Mouse (Mus musculus) heart, adult 2 months (tissue): Measurements from ENCODE around the gene Fbxo39. TPM values are rescaled to one million over a fixed set of nuclear protein-coding genes. Genes with fewer than 3 reads are reported as not detected.
A peak's percentile ranks its signal among the peaks of the same experiment; 100 is the strongest.

Experiments used
- DNase-seq, 2 experiments: peaks; one replicate each; pipeline ENCODE4 v3.0.0; 2021
- H3K27ac ChIP-seq: fragments of 200-600 bp; 2 replicates; pipeline ENCODE4 v1.8.1; 2022
- H3K27me3 ChIP-seq: fragments of 200-500 bp; 2 replicates; pipeline ENCODE4 v1.6.1; 2012; ENCODE audit warnings: mild to moderate bottlenecking, low read length, inconsistent platforms, mixed read lengths; ENCODE audit not compliant: control insufficient read depth, insufficient read depth
- H3K36me3 ChIP-seq: fragments of 200-500 bp; 2 replicates; pipeline ENCODE4 v1.6.1; 2012; ENCODE audit warnings: low read length, inconsistent platforms; ENCODE audit not compliant: control insufficient read depth, insufficient read depth
- H3K4me1 ChIP-seq: fragments of 200-500 bp; 2 replicates; pipeline ENCODE4 v1.6.1; 2011; ENCODE audit warnings: low read length; ENCODE audit not compliant: control insufficient read depth, insufficient read depth
- H3K4me3 ChIP-seq: fragments of 200-600 bp; 2 replicates; pipeline ENCODE4 v1.8.1; 2022
- H3K79me2 ChIP-seq: fragments of 200-500 bp; replicated peaks from 2 replicates; pipeline ENCODE4 v1.6.1; 2012; ENCODE audit warnings: mild to moderate bottlenecking, inconsistent platforms, low read length, moderate library complexity, mixed read lengths; ENCODE audit not compliant: control insufficient read depth, insufficient read depth
- H3K9ac ChIP-seq: fragments of 200-500 bp; 2 replicates; pipeline ENCODE4 v1.6.1; 2012; ENCODE audit warnings: low read depth, mild to moderate bottlenecking, control low read depth, inconsistent platforms, low read length, mixed read lengths
- CTCF ChIP-seq: fragments of 200-600 bp; IDR thresholded peaks from 2 replicates; pipeline ENCODE4 v1.8.1; 2022; ENCODE audit warnings: antibody characterized with exemption, mild to moderate bottlenecking, moderate library complexity
- EP300 ChIP-seq: fragments of 200-500 bp; IDR thresholded peaks from 2 replicates; pipeline ENCODE4 v1.6.1; 2011; ENCODE audit warnings: low read depth, low read length, control low read depth; ENCODE audit not compliant: insufficient read depth
- POLR2A ChIP-seq: fragments of 200-500 bp; IDR thresholded peaks from 2 replicates; pipeline ENCODE4 v1.6.1; 2011; ENCODE audit warnings: mild to moderate bottlenecking, low read depth, low read length, control low read depth; ENCODE audit not compliant: insufficient read depth
- WGBS: fragments of 180-500 bp; shearing (Covaris S2); methylation state at CpG from one replicate; pipeline ENCODE4 v1.1.7; 2018; 5-methylcytosine and 5-hydroxymethylcytosine counted together
- intact Hi-C: fragments of 180-260 bp; cut with DNase I; formaldehyde crosslinking; loops from one replicate; pipeline ENCODE4 v1.15.1; 2025
- polyA plus RNA-seq: library from polyadenylated mRNA; depleted of rRNA; stranded (reverse); fragments of >200 nt; gene quantifications from 2 replicates; pipeline ENCODE4 v1.2.3, GENCODE M21; 2012; rRNA removed
- total RNA-seq, 2 experiments: library from RNA; stranded (reverse); gene quantifications; 2 replicates each; pipeline ENCODE4 v1.2.3; 2021

Gene Fbxo39
- total and polyA plus RNA-seq, 3 experiments, result 0.23 TPM; not detected in 2

DNA sequence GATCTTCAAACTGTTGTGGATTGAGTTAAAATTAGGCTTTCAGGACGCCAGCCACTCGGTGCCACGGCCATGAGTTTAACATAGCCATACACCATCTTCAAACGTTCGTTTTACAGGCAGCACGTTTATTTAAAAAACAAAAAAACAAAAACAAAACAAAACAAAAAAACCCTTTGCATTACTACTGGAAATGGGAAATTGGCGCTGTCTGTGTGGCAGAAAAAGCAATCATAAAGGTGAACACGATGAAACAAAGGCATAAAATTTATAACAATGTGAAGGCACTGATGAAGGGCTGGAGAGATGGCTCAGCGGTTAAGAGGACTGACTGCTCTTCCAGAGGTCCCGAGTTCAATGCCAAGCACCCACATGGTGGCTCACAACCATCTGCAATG, 48.1 kb downstream of the Fbxo39 start, which contains the start of gene Tekt1:
TSS of gene Tekt1 (minus strand) at position 96 of the 395 bp plus-strand sequence.
- no peak for DNase-seq
- TF ChIP-seq EP300, result no peak
- no peak for TF ChIP-seq CTCF
- no peak for TF ChIP-seq POLR2A
- Histone ChIP-seq H3K4me3 (peak within 1 kb of the TSS; percentile 28), H3K36me3 (no peaks in the 10 kb centered on the region), H3K9ac (peak within 1 kb of the TSS; percentile 2; the same call in 1 of the 2 replicates), H3K27ac (no peak within 1 kb of the TSS), H3K79me2 (no peaks in the 10 kb centered on the region), H3K27me3 (no peaks in the 10 kb centered on the region), H3K4me1 (peaks cover 1% of the 10 kb centered on the region; the same call in 1 of the 2 replicates)
- 36% methylated on average over 10 of the region's 10 CpGs for whole genome bisulfite sequencing
- intact Hi-C loops, result no loop called here

DNA sequence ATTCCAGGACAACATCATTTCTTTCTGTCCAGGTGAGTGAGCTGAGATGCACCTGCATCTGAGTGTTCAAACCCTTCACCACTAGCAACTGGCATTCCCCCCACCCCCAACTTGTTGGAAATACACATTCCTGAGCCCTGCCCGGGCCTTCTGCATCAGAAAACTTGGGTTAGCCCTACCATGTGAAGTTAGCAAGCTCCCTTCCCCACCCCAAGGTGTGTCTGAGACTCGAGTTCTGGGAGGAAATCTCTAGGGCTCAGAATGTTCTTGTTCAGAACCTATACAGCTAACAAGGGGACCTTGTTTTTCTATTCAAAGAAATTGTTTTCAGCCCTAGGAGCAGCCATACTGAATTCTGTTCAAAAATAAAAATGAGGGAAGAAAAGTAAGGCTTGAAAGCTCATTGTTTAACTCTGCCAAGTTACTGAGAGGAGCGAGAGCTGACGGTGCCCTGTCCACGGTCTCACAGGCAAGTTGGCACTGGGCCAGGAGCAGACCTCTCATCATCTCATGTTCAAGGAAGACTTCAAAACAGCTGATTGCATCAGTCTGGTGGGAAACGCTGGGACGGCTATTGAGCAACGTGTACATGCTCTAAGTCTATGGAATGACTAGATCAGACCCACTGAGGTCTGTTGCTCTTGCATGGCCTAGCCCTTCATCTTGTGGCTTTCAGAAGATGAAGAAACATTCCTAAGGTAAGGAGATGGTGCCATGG, 49.4 kb downstream of the Fbxo39 start:
- Histone ChIP-seq H3K36me3 (no peaks in the 10 kb centered on the region), H3K4me3 (no peak overlapping the region), H3K79me2 (no peaks in the 10 kb centered on the region), H3K4me1 (peaks cover 1% of the 10 kb centered on the region; the same call in 1 of the 2 replicates), H3K27ac (no peak overlapping the region), H3K9ac (no peak overlapping the region), H3K27me3 (no peaks in the 10 kb centered on the region)
- no peak for DNase-seq
- WGBS, result 65% methylated on average over 8 of the region's 8 CpGs
- TF ChIP-seq EP300 (no peak), POLR2A (no peak), CTCF (no peak)
- intact Hi-C loops, result no loop called here

DNA sequence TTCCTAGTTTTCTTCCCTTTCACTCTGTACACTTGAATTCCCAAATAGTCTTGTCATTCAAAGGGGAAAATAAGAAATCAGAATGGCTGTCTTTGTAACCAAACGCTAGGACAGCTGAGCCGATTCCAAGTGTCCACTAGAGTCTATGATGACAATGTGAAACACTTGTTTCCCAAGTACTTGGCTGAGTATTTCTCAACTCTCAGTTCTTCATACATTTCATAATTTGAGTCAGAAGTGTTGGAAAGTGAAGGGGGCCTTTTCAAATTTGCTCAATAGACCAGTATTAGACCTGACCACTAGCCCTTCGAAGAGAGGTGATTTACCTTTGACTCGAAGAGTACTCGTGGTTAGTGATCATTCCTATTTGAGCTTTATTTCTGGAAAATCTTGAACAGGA, 50.3 kb downstream of the Fbxo39 start:
- no peak for TF ChIP-seq CTCF
- no peak for TF ChIP-seq EP300
- TF ChIP-seq POLR2A, result no peak
- H3K4me1 ChIP-seq, result peaks cover 1% of the 10 kb centered on the region; the same call in 1 of the 2 replicates
- H3K27ac ChIP-seq, result no peak overlapping the region
- H3K27me3 ChIP-seq, result no peaks in the 10 kb centered on the region
- WGBS, result 95% methylated on average over 5 of the region's 5 CpGs
- DNase-seq, result no peak
- intact Hi-C loops, result no loop called here
- H3K79me2 ChIP-seq, result no peaks in the 10 kb centered on the region
- H3K36me3 ChIP-seq, result no peaks in the 10 kb centered on the region
- H3K4me3 ChIP-seq, result no peak overlapping the region
- no peak overlapping the region for H3K9ac ChIP-seq

DNA sequence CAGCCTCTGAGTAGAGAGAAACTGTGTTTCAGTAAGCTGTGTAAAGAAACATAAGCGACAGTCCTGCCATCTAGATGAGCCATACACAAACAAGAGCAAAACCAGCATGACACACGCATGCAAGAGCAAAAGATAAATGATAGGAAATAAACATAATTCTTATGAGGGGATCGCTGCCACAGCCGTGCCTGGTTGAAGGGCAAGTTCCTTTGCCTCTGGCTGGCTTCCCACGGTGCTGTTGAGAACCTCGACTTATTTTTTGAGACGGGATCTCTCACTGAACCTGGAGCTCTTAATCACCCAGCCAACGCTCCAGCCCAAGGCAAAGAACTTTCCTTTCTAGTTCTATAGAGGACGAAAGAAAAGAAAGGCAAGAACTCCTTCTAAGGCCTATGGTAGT, 51.9 kb downstream of the Fbxo39 start:
- Histone ChIP-seq H3K4me1 (peaks cover 4% of the 10 kb centered on the region; the same call in 1 of the 2 replicates), H3K27me3 (no peaks in the 10 kb centered on the region), H3K27ac (no peak overlapping the region), H3K9ac (no peak overlapping the region), H3K4me3 (no peak overlapping the region), H3K79me2 (no peaks in the 10 kb centered on the region), H3K36me3 (no peaks in the 10 kb centered on the region)
- TF ChIP-seq POLR2A (no peak), EP300 (no peak), CTCF (no peak)
- no peak for DNase-seq
- WGBS, result 83% methylated on average over 9 of the region's 9 CpGs
- intact Hi-C loops, result no loop called here

DNA sequence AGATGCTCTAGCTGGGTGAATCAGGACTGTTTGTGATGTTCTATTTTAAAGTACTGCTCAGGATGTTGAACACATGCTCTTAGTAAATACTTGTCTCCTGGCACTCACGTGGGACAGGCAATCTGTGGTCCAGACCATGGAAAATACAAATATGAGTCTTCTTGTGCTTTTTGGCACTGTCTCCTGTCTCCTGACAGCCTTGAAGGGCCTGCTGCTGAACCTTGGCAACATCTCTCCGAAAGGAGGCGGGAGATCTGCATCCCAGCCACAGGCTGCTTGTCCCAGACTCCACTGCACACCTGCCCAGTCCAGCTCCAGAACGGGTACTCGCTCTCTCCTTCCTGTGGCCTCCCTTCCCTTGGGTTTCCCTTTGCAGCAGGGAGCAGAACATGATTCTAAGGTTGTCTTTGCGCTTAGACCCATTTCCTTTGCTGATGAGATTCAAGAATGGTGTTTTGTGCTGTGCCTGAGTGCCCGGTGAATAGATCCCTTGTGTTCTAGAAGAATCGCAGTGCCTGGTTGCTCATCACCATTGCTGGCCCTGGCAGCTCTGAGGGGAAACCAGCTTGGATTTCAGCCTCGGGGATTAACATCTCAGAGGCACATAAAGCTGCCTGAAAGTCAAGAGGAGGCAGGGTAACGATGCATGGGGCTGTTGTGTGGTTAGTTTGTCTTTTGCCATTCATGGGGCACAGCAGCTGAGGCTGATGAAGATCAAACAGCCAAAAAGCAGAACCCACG, 53.9 kb downstream of the Fbxo39 start:
- Histone ChIP-seq H3K9ac (no peak overlapping the region), H3K27me3 (no peaks in the 10 kb centered on the region), H3K4me1 (peaks cover 3% of the 10 kb centered on the region; the same call in 1 of the 2 replicates), H3K79me2 (no peaks in the 10 kb centered on the region), H3K36me3 (no peaks in the 10 kb centered on the region), H3K4me3 (no peak overlapping the region), H3K27ac (no peak overlapping the region)
- no peak for DNase-seq
- TF ChIP-seq POLR2A, result no peak
- no peak for TF ChIP-seq EP300
- TF ChIP-seq CTCF, result no peak
- intact Hi-C loops, result no loop called here
- 62% methylated on average over 11 of the region's 11 CpGs for WGBS

Other genes starting within 250 kb of the Fbxo39 start
- 1 to 10 TPM; 1.2 to 2.0 TPM for gene Pitpnm3, start 178.7 kb upstream of the Fbxo39 start, total RNA-seq
- 5.1 TPM in 2 replicates for gene Pitpnm3, start 178.7 kb upstream of the Fbxo39 start, polyA plus RNA-seq
- gene Gm43951, start 107.6 kb upstream of the Fbxo39 start, total RNA-seq, result under 1 TPM; 0.13 to 0.25 TPM
- 0.14 and 0.18 TPM in 2 replicates for gene Gm43951, start 107.6 kb upstream of the Fbxo39 start, polyA plus RNA-seq
- gene 4933427D14Rik, start 107.0 kb upstream of the Fbxo39 start, total RNA-seq, result 1 to 10 TPM; 2.0 to 2.3 TPM
- 2.0 and 2.8 TPM in 2 replicates for gene 4933427D14Rik, start 107.0 kb upstream of the Fbxo39 start, polyA plus RNA-seq
- 10 to 100 TPM; 39.0 to 43.7 TPM for gene Txndc17, start 106.9 kb upstream of the Fbxo39 start, total RNA-seq
- gene Txndc17, start 106.9 kb upstream of the Fbxo39 start, polyA plus RNA-seq, result 37.6 and 50.9 TPM in 2 replicates
- gene Med31, start 98.9 kb upstream of the Fbxo39 start, total RNA-seq, result 10 to 100 TPM in 1 of 2 experiments, 1 to 10 TPM in 1; 9.6 to 10.9 TPM
- 9.1 and 10.8 TPM in 2 replicates for gene Med31, start 98.9 kb upstream of the Fbxo39 start, polyA plus RNA-seq
- gene Slc13a5, start 47.2 kb upstream of the Fbxo39 start, total RNA-seq, result not detected
- 0.06 and 0.09 TPM in 2 replicates for gene Slc13a5, start 47.2 kb upstream of the Fbxo39 start, polyA plus RNA-seq
- gene Xaf1, start 12.8 kb upstream of the Fbxo39 start, total RNA-seq, result 10 to 100 TPM in 1 of 2 experiments, 1 to 10 TPM in 1; 9.7 to 10.6 TPM
- gene Xaf1, start 12.8 kb upstream of the Fbxo39 start, polyA plus RNA-seq, result 21.8 and 52.4 TPM in 2 replicates
- not detected for gene Tekt1, start 48.0 kb downstream of the Fbxo39 start, total RNA-seq
- gene Tekt1, start 48.0 kb downstream of the Fbxo39 start, polyA plus RNA-seq, result 0.49 TPM in 1 of 2 replicates, not detected in the other
- 10 to 100 TPM; 13.1 to 14.3 TPM for gene Smtnl2, start 97.3 kb downstream of the Fbxo39 start, total RNA-seq
- gene Smtnl2, start 97.3 kb downstream of the Fbxo39 start, polyA plus RNA-seq, result 12.7 and 18.9 TPM in 2 replicates
- gene Ggt6, start 121.1 kb downstream of the Fbxo39 start, total RNA-seq, result not detected
- 0.20 TPM in 1 of 2 replicates, not detected in the other for gene Ggt6, start 121.1 kb downstream of the Fbxo39 start, polyA plus RNA-seq
- 10 to 100 TPM; 42.7 to 46.1 TPM for gene Mybbp1a, start 126.9 kb downstream of the Fbxo39 start, total RNA-seq
- gene Mybbp1a, start 126.9 kb downstream of the Fbxo39 start, polyA plus RNA-seq, result 21.8 and 30.6 TPM in 2 replicates
- 1 to 10 TPM; 6.1 to 7.9 TPM for gene Spns2, start 175.5 kb downstream of the Fbxo39 start, total RNA-seq
- 13.8 and 18.1 TPM in 2 replicates for gene Spns2, start 175.5 kb downstream of the Fbxo39 start, polyA plus RNA-seq
- gene Spns3, start 236.1 kb downstream of the Fbxo39 start, total RNA-seq, result not detected
- gene Spns3, start 236.1 kb downstream of the Fbxo39 start, polyA plus RNA-seq, result 0.20 and 0.31 TPM in 2 replicates